Comparison of ENCODE assay signal across 8 mouse cellular contexts in genomic region chr4:153957444-153958250, GRCm38 (mm10). TPM values are rescaled to one million over a fixed set of nuclear protein-coding genes. Genes with fewer than 3 reads are reported as not detected.
A peak's percentile ranks its signal among the peaks of the same experiment; 100 is the strongest.
DNase-seq lines count a peak whose midpoint lies in the region; ATAC-seq and TF ChIP-seq lines count a peak whose summit lies in the region.

No protein-coding gene starts in this region.

- H3K4me1 ChIP-seq in thymus, adult 2 months (replicated peaks; ENCODE audit: control insufficient read depth, insufficient read depth, low read length): peaks cover 5% of the 10 kb centered on the region
- peaks cover 10% of the 10 kb centered on the region for H3K4me1 ChIP-seq in hindbrain, postnatal 0 days (ENCODE audit: insufficient read depth, low read length)
- peaks cover 44% of the 10 kb centered on the region for H3K4me1 ChIP-seq in megakaryocyte, embryonic 14.5 days

- H3K27me3 ChIP-seq in thymus, adult 2 months (ENCODE audit: control insufficient read depth, insufficient read depth, low read length): no peaks in the 10 kb centered on the region
- no peaks in the 10 kb centered on the region for H3K27me3 ChIP-seq in hindbrain, postnatal 0 days (ENCODE audit: insufficient read depth, low read length)
- peaks cover 9% of the 10 kb centered on the region for H3K27me3 ChIP-seq in megakaryocyte, embryonic 14.5 days (replicated peaks)

- H3K9ac ChIP-seq in hindbrain, postnatal 0 days (replicated peaks; ENCODE audit: low read length): peak overlapping the region; percentile 76

- no peak for ATAC-seq in CD4-positive, CD25-positive, alpha-beta regulatory T cell, adult 4 months
- ATAC-seq in hindbrain, postnatal 0 days: peak; percentile 66

- peak overlapping the region; percentile 13; the same call in 1 of the 2 replicates for H3K27ac ChIP-seq in thymus, adult 2 months (ENCODE audit: control insufficient read depth, insufficient read depth, low read length)
- peak overlapping the region; percentile 90 for H3K27ac ChIP-seq in hindbrain, postnatal 0 days

- WGBS in thymus, adult 2 months: under 1% methylated on average over 37 of the region's 37 CpGs
- 1% methylated on average over 35 of the region's 37 CpGs for WGBS in hindbrain, postnatal 0 days

- peak overlapping the region; percentile 74 for H3K4me3 ChIP-seq in thymus, adult 2 months (ENCODE audit: control insufficient read depth, insufficient read depth, low read length)
- H3K4me3 ChIP-seq in hindbrain, postnatal 0 days (ENCODE audit: low read length): peak overlapping the region; percentile 72
- peak overlapping the region; percentile 97 for H3K4me3 ChIP-seq in megakaryocyte, embryonic 14.5 days (replicated peaks)

- TF ChIP-seq CTCF in thymus, adult 2 months (IDR thresholded peaks at IDR 0.05; ENCODE audit: borderline replicate concordance, control insufficient read depth, extremely low read depth, insufficient read depth, low read length, poor library complexity): no peak
- TF ChIP-seq CTCF in hindbrain, postnatal 0 days (IDR thresholded peaks at IDR 0.05; ENCODE audit: low read depth): no peak

- TF ChIP-seq POLR2A in thymus, adult 2 months (IDR thresholded peaks at IDR 0.05; ENCODE audit: control insufficient read depth, extremely low read depth, insufficient read depth, low read length, poor library complexity): no peak

- no peaks in the 10 kb centered on the region for H3K9me3 ChIP-seq in hindbrain, postnatal 0 days (ENCODE audit: low read length)
- no peaks in the 10 kb centered on the region for H3K9me3 ChIP-seq in megakaryocyte, embryonic 14.5 days

- H3K36me3 ChIP-seq in thymus, adult 2 months (ENCODE audit: control insufficient read depth, insufficient read depth, low read length): peaks cover 12% of the 10 kb centered on the region; the same call in 1 of the 2 replicates
- H3K36me3 ChIP-seq in hindbrain, postnatal 0 days (ENCODE audit: insufficient read depth, low read length): peaks cover 28% of the 10 kb centered on the region
- H3K36me3 ChIP-seq in megakaryocyte, embryonic 14.5 days (replicated peaks; ENCODE audit: low read length): peaks cover 34% of the 10 kb centered on the region

- peak; percentile 20 for DNase-seq in CD4-positive, CD25-positive, alpha-beta regulatory T cell, adult 2 months (ENCODE audit: low read depth, low spot score)
- no peak for DNase-seq in thymus, adult 2 months
- DNase-seq in thymus, postnatal 0 days (ENCODE audit: low spot score): no peak
- peak; percentile 39 for DNase-seq in hindbrain, postnatal 0 days (ENCODE audit: low spot score)
- DNase-seq in yolk sac, embryonic 10.5 days (ENCODE audit: low spot score): peak; percentile 81
- DNase-seq in adrenal gland, adult 8-10 months: no peak

- peak overlapping the region; percentile 71 for H3K4me2 ChIP-seq in hindbrain, postnatal 0 days (ENCODE audit: low read depth, low read length)

RNA-seq across cellular contexts. Expression of gene A430005L14Rik, which starts 0.6 kb away (rescaled TPM):
- polyA plus RNA-seq in CD4-positive, CD25-positive, alpha-beta regulatory T cell, adult 4 months (2017; shearing (Covaris generic)): 100 to 1,000 TPM; 103 to 106 TPM
- polyA plus RNA-seq in thymus, adult 2 months (2012; rRNA removed): 39.8 and 44.0 TPM in 2 replicates
- 56.2 and 58.1 TPM in 2 replicates for polyA plus RNA-seq in thymus, postnatal 0 days (2015; fragmentation: Nextera tagmentation; extraction: Ambion mirVana)
- total RNA-seq in hindbrain, postnatal 0 days (2014; rRNA removed): 18.9 and 47.4 TPM in 2 replicates
- polyA plus RNA-seq in hindbrain, postnatal 0 days (2015; fragmentation: Nextera tagmentation; extraction: Ambion mirVana): 45.3 and 48.2 TPM in 2 replicates
- 79.5 and 127 TPM in 2 replicates for polyA plus RNA-seq in megakaryocyte, embryonic 14.5 days (2012; ENCODE audit: insufficient read depth, low replicate concordance)
- total RNA-seq in adrenal gland, adult 8-10 months (2022): 10 to 100 TPM; 20.5 to 22.0 (median 21.2) TPM

RNA-seq across cellular contexts. Expression of gene Dffb, which starts 17.3 kb away (rescaled TPM):
- polyA plus RNA-seq in CD4-positive, CD25-positive, alpha-beta regulatory T cell, adult 4 months (2017; shearing (Covaris generic)): 10 to 100 TPM; 14.8 to 23.5 TPM
- 50.1 and 54.6 TPM in 2 replicates for polyA plus RNA-seq in thymus, adult 2 months (2012; rRNA removed)
- 23.3 and 25.5 TPM in 2 replicates for polyA plus RNA-seq in thymus, postnatal 0 days (2015; fragmentation: Nextera tagmentation; extraction: Ambion mirVana)
- total RNA-seq in hindbrain, postnatal 0 days (2014; rRNA removed): 15.1 and 25.7 TPM in 2 replicates
- polyA plus RNA-seq in hindbrain, postnatal 0 days (2015; fragmentation: Nextera tagmentation; extraction: Ambion mirVana): 10.6 and 13.1 TPM in 2 replicates
- 2.5 and 5.4 TPM in 2 replicates for polyA plus RNA-seq in megakaryocyte, embryonic 14.5 days (2012; ENCODE audit: insufficient read depth, low replicate concordance)
- 10 to 100 TPM in 1 of 4 experiments, 1 to 10 TPM in 3; 3.2 to 12.7 (median 8.0) TPM for total RNA-seq in adrenal gland, adult 8-10 months (2022)

RNA-seq across cellular contexts. Expression of gene Cep104, which starts 17.3 kb away (rescaled TPM):
- 1 to 10 TPM; 2.7 to 3.1 TPM for polyA plus RNA-seq in CD4-positive, CD25-positive, alpha-beta regulatory T cell, adult 4 months (2017; shearing (Covaris generic))
- 24.5 and 24.6 TPM in 2 replicates for polyA plus RNA-seq in thymus, adult 2 months (2012; rRNA removed)
- 11.5 and 11.7 TPM in 2 replicates for polyA plus RNA-seq in thymus, postnatal 0 days (2015; fragmentation: Nextera tagmentation; extraction: Ambion mirVana)
- total RNA-seq in hindbrain, postnatal 0 days (2014; rRNA removed): 11.2 and 11.7 TPM in 2 replicates
- polyA plus RNA-seq in hindbrain, postnatal 0 days (2015; fragmentation: Nextera tagmentation; extraction: Ambion mirVana): 11.6 and 13.9 TPM in 2 replicates
- polyA plus RNA-seq in megakaryocyte, embryonic 14.5 days (2012; ENCODE audit: insufficient read depth, low replicate concordance): 3.8 and 7.3 TPM in 2 replicates
- 10 to 100 TPM; 25.5 to 33.1 (median 28.6) TPM for total RNA-seq in adrenal gland, adult 8-10 months (2022)

RNA-seq across cellular contexts. Expression of gene Lrrc47, which starts 53.9 kb away (rescaled TPM):
- polyA plus RNA-seq in CD4-positive, CD25-positive, alpha-beta regulatory T cell, adult 4 months (2017; shearing (Covaris generic)): 1 to 10 TPM; 4.6 to 7.3 TPM
- polyA plus RNA-seq in thymus, adult 2 months (2012; rRNA removed): 118 and 144 TPM in 2 replicates
- polyA plus RNA-seq in thymus, postnatal 0 days (2015; fragmentation: Nextera tagmentation; extraction: Ambion mirVana): 18.7 and 24.4 TPM in 2 replicates
- 24.2 and 32.1 TPM in 2 replicates for total RNA-seq in hindbrain, postnatal 0 days (2014; rRNA removed)
- polyA plus RNA-seq in hindbrain, postnatal 0 days (2015; fragmentation: Nextera tagmentation; extraction: Ambion mirVana): 17.6 and 22.0 TPM in 2 replicates
- polyA plus RNA-seq in megakaryocyte, embryonic 14.5 days (2012; ENCODE audit: insufficient read depth, low replicate concordance): 84.5 and 98.9 TPM in 2 replicates
- total RNA-seq in adrenal gland, adult 8-10 months (2022): 10 to 100 TPM; 61.2 to 79.9 (median 66.8) TPM

Comparison
In these comparisons a context has a peak if more than half of its experiments do, and no peak if none do; other contexts are left out.
1. DNase-seq: peak in CD4-positive, CD25-positive, alpha-beta regulatory T cell, adult 2 months (single experiment), hindbrain, postnatal 0 days (single experiment) and yolk sac, embryonic 10.5 days (single experiment); none in thymus, adult 2 months (single experiment), thymus, postnatal 0 days (single experiment) and adrenal gland, adult 8-10 months (single experiment).
2. Peak in every context shown above with its lines, with median percentiles within 50 percentile points of each other: H3K4me3 ChIP-seq.